Mouse (Mus musculus) ES-E14 (cell line): ENCODE measurements at regions not wholly inside any gene's neighbourhood (a gene's known extent, or its start where the extent isn't known, plus 50 kb on each side); places are given as distances from the start of the nearest gene placed in this dataset.

Experiments used
- DNase-seq: peaks from one replicate; pipeline ENCODE4 v3.0.0-alpha.2; 2013; ENCODE audit warnings: low read depth, low spot score
- H3K27ac ChIP-seq: 2 replicates; pipeline ENCODE4 v1.5.1; 2012; ENCODE audit warnings: low read depth, mild to moderate bottlenecking, low read length, moderate library complexity, mixed read lengths; ENCODE audit not compliant: poor library complexity, insufficient read depth, severe bottlenecking
- H3K36me3 ChIP-seq: 2 replicates; pipeline ENCODE4 v1.6.1; 2012; ENCODE audit warnings: mild to moderate bottlenecking, low read length, moderate library complexity, mixed read lengths; ENCODE audit not compliant: control insufficient read depth, poor library complexity, insufficient read depth, severe bottlenecking
- H3K4me1 ChIP-seq, 2 experiments: fragments of 150-350 bp in 1 of 2; sonication (generic) in 1 of 2; 2 replicates each; pipeline ENCODE4 v1.6.1; 2012; ENCODE audit warnings: low read length in 2 of 2, mild to moderate bottlenecking in 1 of 2, mixed read lengths in 1 of 2; ENCODE audit not compliant: control insufficient read depth in 2 of 2, insufficient read depth in 2 of 2, poor library complexity in 1 of 2
- H3K4me3 ChIP-seq, 2 experiments: fragments of 150-350 bp in 1 of 2; sonication (generic) in 1 of 2; 2 replicates each; pipeline ENCODE4 v1.5.1; 2012; ENCODE audit warnings: low read length in 2 of 2, low read depth in 1 of 2, mild to moderate bottlenecking in 1 of 2, mixed read lengths in 1 of 2; ENCODE audit not compliant: insufficient read depth in 1 of 2, poor library complexity in 1 of 2, severe bottlenecking in 1 of 2
- H3K9ac ChIP-seq: 2 replicates; pipeline ENCODE4 v1.6.1; 2012; ENCODE audit warnings: low read depth, mild to moderate bottlenecking, low read length, mixed read lengths; ENCODE audit not compliant: poor library complexity, insufficient read depth, severe bottlenecking
- H3K9me3 ChIP-seq: fragments of 150-350 bp; sonication (generic); 2 replicates; pipeline ENCODE4 v1.6.1; 2012; ENCODE audit warnings: low read depth, mild to moderate bottlenecking, low read length; ENCODE audit not compliant: control insufficient read depth, insufficient read depth
- CHD2 ChIP-seq: IDR thresholded peaks from 2 replicates; pipeline ENCODE4 v1.6.1; 2014; ENCODE audit warnings: mild to moderate bottlenecking, low read depth, low read length, inconsistent platforms
- HCFC1 ChIP-seq: IDR thresholded peaks from 2 replicates; pipeline ENCODE4 v1.6.1; 2012; ENCODE audit warnings: low read length, inconsistent platforms, borderline replicate concordance; ENCODE audit not compliant: insufficient read depth
- MAFK ChIP-seq: IDR thresholded peaks from 2 replicates; pipeline ENCODE4 v1.6.1; 2014; ENCODE audit warnings: mild to moderate bottlenecking, low read depth, low read length, inconsistent platforms; ENCODE audit not compliant: insufficient read depth
- ZC3H11A ChIP-seq: IDR thresholded peaks from 2 replicates; pipeline ENCODE4 v1.6.1; 2012; ENCODE audit warnings: low read depth, mild to moderate bottlenecking, inconsistent platforms, low read length, borderline replicate concordance
- ZNF384 ChIP-seq: IDR thresholded peaks from 2 replicates; pipeline ENCODE4 v1.6.1; 2012; ENCODE audit warnings: low read depth, low read length, inconsistent platforms
- in situ Hi-C, 2 experiments: fragments of 600-800 bp; cut with MboI; formaldehyde crosslinking; loops; one replicate each; pipeline ENCODE4 v1.15.1; 2025; ENCODE audit warnings: low sequenced_read_pairs in 2 of 2, inconsistent platforms in 1 of 2; ENCODE audit not compliant: unreplicated experiment in 2 of 2

- no peak overlapping the region for H3K9ac ChIP-seq
- no peak overlapping the region for H3K4me3 ChIP-seq
- DNase-seq = no peak
- H3K27ac ChIP-seq = no peak overlapping the region
- H3K9me3 ChIP-seq = no peaks in the 10 kb centered on the region
- TF ChIP-seq HCFC1 (no peak), ZC3H11A (no peak), MAFK (no peak), CHD2 (no peak), ZNF384 (no peak)
- no peaks in the 10 kb centered on the region for H3K36me3 ChIP-seq
- no peaks in the 10 kb centered on the region for H3K4me1 ChIP-seq
- in situ Hi-C loops = loop anchor here in 1 of 2 experiments (25.0 kb wide), 1 partner anchor 290 kb away; the partner anchor contains the start of gene Itga4
Measured at GRCm38 (mm10) chr2:78972288-78973117, 104.6 kb downstream of the Ube2e3 start.

DNA sequence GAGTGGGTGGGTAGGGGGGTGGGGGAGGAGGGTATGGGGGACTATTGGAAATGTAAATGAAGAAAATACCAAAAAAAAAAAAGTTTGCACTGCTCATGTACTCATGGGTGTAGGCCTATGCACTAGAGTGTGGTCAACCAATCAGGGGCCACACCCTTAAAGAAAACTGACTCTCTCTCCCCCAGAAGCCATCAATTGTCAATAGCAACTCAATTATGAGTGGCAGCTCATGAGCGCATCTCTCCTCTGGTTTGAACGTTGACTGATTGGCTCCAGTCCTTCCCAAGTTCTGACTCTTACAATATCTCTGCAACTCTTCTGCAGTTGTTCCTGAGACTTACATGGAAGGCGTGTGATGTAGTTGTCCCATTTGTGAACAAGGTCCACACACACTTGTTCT lies 105.9 kb downstream of the Ube2e3 start:
- H3K9ac ChIP-seq = no peak overlapping the region
- no peak for DNase-seq
- H3K4me3 ChIP-seq = no peak overlapping the region
- H3K27ac ChIP-seq = no peak overlapping the region
- H3K4me1 ChIP-seq = no peaks in the 10 kb centered on the region
- in situ Hi-C loops = loop anchor here in 1 of 2 experiments (25.0 kb wide), 1 partner anchor 288 kb away; the partner anchor contains the start of gene Itga4
- TF ChIP-seq HCFC1 (no peak), MAFK (no peak), CHD2 (no peak), ZC3H11A (no peak), ZNF384 (no peak)
- H3K9me3 ChIP-seq = no peaks in the 10 kb centered on the region
- no peaks in the 10 kb centered on the region for H3K36me3 ChIP-seq

DNA sequence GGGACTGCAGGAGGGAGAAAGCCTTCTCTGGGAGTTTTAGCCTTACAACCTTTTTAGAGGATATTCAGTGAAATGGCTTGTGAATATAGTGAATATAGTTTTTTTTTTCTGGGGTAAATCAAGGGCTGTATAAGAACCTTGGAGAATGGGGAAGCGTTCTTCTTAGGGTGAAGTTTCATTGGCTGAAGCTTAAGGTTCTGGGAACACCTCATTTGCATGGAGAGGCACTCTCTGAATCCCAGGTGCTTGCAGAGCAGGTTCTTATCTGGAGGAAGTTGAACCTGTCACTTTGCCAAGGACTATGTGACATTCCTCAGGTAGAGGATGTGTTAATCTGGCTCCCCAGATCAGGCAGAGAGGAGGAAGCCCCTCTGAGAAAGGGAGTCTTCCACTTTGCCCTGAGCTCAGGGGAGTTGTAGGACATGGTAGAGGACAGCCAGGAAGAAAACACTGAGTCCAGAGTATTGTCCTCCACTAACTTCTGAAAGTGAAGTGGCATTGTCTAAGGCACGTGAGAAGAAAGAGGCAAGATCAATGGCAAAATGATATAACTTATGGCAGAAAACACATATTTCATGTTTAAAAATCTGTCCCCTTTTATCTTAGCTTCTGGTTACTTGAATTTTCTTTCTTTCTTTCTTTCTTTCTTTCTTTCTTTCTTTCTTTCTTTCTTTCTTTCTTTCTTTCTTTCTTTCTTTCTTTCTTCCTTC lies 106.9 kb downstream of the Ube2e3 start:
- TF ChIP-seq MAFK = no peak
- no peak for TF ChIP-seq CHD2
- TF ChIP-seq ZC3H11A = no peak
- TF ChIP-seq HCFC1 = no peak
- TF ChIP-seq ZNF384 = no peak
- Histone ChIP-seq H3K36me3 (no peaks in the 10 kb centered on the region), H3K9me3 (no peaks in the 10 kb centered on the region), H3K4me1 (no peaks in the 10 kb centered on the region), H3K9ac (no peak overlapping the region), H3K4me3 (no peak overlapping the region), H3K27ac (no peak overlapping the region)
- DNase-seq = no peak
- in situ Hi-C loops = loop anchor here in 1 of 2 experiments (25.0 kb wide), 1 partner anchor 287 kb away; the partner anchor contains the start of gene Itga4

DNA sequence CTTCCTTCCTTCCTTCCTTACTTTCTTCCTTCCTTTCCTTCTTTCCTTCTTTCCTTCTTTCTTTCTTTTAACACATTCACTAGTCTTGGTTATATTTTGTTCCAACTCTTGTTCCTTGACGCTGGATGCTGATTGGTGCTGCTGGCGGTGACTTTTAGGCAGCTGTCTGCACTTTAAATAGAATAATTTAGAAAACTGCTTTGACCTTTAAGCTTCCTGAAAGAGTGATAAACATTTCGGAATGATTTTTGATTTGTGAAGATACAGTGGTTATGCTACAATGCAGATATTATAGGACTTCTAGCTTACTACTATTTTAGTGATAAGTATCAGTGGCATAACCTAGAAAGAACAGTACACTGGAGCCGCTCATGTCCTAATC lies 107.5 kb downstream of the Ube2e3 start:
- in situ Hi-C loops = no loop called here
- H3K36me3 ChIP-seq = no peaks in the 10 kb centered on the region
- no peaks in the 10 kb centered on the region for H3K9me3 ChIP-seq
- H3K4me3 ChIP-seq = no peak overlapping the region
- TF ChIP-seq ZC3H11A (no peak), MAFK (no peak), HCFC1 (no peak), ZNF384 (no peak), CHD2 (no peak)
- H3K9ac ChIP-seq = no peak overlapping the region
- H3K4me1 ChIP-seq = no peaks in the 10 kb centered on the region
- H3K27ac ChIP-seq = no peak overlapping the region
- no peak for DNase-seq
